Mouse (Mus musculus): Measurements from ENCODE around the gene G430095P16Rik.

G430095P16Rik gene

DNA sequence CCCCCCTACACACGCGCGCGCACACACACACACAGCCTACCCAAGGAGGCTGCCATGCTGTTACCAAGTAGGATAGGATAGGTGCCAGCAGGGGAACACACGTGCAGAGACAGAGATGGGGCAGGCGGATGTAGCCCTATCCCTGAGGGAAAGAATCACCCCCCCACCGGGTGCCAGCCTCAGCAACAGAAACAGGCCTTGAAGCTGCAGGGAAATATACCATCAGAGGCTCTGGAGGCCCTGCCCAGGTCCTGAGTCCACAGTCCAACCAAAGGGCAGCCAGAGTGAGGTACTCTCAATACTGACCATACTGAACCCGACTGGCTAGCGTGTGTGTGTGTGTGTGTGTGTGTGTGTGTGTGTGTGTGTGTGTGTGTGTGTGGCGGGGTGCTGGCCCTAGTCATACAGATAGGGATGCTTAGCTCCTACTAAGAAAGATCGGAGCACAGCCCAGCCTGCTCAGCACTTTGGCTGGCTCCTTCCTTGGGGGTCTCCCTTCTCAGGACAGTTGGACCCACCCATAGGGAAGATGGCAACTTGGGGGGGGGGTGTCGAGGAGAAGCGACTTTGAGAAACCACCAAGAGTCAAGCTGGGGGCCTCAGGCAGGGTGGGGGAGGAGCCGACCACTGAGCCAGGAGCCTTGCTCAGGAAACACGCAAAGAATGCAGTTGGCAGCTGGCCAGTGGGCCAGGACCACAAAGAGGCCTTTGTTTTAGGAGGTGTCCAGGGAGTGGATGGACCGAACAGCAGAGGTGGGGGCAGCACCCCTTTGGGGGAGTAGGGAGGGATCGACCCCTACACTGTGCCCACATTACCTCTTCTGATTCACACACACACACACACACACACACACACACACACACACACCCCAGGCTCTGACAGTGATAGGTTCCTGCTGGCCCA is 21.0 kb downstream of the G430095P16Rik start:
- DNase-seq (ENCODE audit: low spot score) = peak; percentile 74

DNA sequence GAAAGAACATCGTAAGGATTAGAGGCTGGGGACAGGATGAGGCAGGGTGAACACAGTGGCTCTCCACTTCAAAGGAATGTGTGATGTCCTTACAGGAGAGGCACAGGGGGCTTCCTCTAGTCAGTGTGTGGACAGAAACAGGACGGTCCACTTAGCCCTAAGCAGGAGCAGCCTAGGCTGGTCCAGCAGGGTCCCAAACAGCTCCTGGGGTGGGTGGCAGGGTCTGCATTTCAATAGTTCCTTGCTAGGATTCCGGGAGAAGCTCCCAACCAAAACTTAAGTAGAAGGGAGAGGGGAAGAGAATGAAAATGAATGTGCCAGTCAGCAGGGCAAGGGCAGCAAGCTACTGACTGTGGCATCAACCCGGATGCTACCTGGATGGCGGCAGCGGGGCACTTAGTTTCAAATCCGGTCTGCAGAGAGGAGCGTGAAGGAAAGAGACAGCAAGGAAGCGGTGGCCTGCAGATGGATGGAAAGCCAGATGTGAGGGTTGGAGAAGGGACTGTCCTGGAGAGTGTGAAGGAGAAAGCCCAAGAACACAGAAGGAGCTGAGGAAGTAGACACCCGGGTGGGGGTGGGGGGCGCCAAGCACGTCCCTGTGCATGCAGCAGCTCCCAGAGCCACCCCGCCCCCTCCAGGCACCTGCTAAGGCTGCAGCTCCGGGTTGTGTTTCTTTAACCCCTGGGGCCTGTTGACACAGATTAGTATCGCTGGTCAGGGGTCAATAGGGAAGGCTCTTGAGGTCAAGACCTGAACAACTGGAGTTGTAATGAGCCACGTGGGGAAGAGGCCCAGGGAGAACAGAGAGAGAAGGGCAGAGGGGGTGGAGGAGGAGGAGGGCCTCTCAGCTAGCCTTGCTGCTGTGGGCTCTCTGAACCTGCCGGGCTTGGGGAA is 22.5 kb downstream of the G430095P16Rik start:
- DNase-seq (ENCODE audit: low spot score) = peak; percentile 93

DNA sequence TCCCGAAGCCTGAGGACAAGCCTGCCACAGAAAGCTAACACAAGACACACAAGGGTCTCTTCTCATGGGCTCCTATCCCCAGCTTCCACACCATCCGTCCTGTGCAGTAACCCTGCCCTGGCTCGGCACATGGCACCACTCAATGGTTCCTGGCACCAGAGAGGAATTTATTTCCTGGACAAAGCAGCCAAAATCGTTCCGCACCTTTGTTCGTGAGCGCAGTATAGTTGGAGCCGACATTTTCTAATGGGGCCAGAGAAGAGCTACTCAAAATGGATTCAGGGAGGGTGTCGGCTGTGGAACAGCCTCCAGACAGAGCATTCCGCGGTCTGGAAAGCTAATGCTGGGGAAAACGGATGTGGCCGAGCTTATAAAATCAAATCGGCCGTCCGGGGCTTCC is 26.7 kb downstream of the G430095P16Rik start:
- DNase-seq (ENCODE audit: low spot score) = no peak

DNA sequence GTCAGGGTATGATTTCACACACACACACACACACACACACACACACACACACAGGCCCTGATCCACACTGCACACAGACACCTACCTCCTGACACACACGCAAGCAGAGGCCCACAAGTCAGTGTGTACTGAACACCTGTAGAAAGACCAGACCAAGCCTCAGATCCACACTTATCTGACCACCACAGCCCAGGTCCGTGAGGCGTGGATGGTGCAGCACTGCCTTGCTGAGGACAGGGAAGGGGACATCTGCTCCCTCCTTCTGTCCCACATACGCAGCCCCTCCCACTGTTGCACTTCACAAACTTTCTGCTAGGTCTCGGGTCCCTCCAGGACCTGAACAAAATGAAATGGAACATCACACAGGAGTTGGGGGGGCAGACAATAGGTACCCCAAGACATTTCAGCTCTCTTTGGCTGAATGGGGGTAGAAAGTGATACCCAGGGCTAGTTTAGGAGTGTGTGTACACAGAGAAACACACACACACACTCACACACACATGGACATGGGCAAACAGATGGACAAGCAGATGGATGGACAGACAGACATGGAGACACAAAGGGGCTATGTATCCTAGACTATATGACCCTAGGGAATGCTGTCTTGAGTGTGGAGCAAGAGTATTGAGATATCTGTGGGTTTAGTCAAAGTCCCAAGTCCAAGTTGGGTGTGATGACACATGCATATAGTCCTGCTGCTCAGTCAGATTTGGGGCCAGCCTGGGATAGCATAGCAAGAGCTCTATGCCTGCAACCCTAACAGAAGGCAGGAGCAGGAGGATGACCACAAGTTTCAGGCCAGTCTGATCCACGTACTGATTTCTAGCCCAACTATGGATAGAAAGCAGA is 30.2 kb downstream of the G430095P16Rik start:
- DNase-seq (ENCODE audit: low spot score) = no peak

DNA sequence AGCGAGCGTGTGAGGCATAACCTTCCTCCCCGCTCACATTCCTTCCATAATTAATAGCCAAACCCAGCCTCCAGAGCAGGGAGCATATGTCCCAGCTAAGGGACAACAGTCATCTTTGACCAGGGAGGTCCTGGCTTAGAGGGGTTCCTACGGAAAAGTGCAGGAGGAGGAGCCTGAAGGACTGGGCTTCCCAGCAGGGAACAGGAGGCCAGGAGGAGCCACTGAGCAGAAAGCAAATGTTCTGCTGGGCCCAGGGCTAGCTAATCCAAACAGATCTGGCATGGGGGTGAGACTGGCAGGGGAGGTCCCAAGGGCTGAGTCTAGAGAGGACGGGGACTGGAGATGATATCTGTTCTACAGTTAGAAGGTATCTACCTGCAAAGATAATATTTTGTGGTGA is 34.7 kb downstream of the G430095P16Rik start:
- no peak for DNase-seq (ENCODE audit: low spot score)

DNA sequence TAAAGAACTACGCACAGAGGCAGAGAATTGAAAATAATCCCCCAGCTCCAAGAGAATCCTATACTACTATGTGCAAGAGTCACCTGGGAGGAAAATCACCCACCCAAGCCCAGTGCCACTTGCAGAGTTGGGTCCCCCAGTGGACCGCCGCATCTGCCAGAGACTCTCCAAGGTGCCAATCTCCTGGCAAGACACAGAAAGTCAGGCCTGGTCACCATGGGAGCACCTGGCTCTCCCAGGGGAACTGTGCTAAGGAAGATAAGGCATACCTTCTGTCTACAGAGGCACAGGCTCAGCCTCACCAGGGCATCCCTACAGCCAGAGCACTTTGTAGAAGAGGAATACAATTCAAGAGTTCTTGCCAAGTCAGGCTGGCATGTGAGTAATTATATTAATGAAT is 35.5 kb downstream of the G430095P16Rik start:
- no peak for DNase-seq (ENCODE audit: low spot score)

DNA sequence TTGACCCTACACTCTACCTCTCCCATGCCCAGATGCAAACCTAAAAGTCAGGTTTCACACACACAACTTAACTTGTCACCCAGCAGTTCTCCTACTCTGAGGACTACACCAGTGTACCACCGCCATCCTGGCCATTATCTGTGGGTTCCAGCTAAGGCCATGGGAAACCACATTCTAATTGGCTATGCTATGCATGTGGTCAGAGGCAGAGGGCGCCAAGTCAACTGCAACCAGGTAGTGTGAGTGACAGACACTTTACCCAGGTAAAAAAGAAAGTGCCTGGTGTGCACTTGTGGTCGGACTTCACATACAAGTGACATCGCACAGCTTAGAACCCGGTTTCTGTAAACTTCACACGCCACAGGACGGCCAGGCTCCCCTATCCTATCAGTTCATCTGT is 36.3 kb downstream of the G430095P16Rik start:
- DNase-seq (ENCODE audit: low spot score) = no peak

DNA sequence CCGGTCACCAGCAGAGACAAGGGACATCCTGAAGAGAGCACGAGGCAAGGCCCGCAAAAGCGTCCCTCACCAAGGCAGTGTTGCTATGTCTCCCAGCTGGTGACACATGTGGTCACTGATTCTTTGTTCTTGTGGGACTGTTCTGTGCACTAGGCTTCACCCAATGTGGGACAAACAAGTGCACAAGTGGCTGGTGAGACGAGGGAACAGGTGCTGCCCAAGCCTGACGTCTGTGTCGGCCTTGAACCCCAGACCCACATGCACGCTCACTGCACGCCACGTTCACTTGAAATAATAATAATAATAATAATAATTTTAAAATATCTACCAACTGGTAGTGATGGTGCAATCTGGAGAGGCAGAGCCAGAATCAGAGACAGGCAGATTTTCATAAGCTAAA is 36.9 kb downstream of the G430095P16Rik start:
- DNase-seq (ENCODE audit: low spot score) = no peak

DNA sequence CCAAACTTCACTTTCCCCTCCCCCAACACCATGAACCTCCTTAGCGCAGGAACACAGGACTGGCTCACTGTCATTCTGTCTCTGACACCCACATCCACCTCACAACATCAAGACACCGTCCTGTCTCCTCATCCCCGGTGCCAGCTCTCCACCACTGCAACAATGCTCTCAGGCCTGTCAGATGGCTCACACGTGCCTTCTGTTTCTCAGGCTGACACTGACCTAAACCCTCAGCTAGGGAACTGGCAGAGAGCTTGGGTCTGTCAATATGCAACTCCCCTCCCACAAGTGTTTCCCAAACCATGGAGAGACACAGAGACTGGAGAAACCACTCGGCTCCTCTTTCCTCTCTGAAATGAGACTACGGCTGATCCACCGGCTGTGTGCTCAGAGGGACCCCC is 37.6 kb downstream of the G430095P16Rik start:
- DNase-seq (ENCODE audit: low spot score) = no peak

DNA sequence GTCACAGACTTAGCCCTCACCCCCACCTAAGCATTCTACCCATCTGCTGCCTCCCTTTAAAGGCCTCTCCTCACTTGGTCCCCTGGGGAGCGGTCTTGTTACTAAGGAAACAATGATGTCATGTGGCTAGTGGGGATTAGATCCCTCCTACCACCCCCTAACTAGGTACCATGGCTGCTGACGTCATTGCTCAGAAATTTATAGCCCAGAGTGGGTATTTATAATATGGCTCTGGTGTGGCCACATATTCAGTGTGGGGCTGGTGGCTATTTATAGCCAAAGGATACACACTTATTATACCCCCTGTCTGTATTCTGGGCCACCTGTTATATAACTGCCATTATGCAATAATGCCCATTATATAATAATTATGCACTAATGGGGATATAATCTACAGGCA is 38.1 kb downstream of the G430095P16Rik start:
- DNase-seq (ENCODE audit: low spot score) = no peak

DNA sequence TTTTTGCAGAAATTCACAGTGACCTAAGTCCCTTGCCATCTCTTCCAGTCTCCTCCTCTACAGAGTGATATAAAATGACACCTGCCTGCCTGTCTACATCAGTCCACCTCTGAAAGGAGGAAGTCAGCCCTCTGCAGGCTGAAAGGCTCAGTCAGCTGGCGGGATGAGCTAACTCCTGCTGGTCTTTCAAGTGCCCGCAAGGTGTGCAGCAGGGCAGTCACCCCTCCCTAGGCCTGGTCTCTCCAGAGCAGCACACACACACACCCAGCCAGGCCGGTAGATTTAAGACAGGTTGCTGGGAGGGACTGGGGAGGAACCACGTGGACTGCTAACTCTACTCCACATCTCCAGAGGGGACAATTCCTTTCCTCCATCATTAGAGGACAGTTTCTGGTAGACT is 41.3 kb downstream of the G430095P16Rik start:
- no peak for DNase-seq (ENCODE audit: low spot score)

DNA sequence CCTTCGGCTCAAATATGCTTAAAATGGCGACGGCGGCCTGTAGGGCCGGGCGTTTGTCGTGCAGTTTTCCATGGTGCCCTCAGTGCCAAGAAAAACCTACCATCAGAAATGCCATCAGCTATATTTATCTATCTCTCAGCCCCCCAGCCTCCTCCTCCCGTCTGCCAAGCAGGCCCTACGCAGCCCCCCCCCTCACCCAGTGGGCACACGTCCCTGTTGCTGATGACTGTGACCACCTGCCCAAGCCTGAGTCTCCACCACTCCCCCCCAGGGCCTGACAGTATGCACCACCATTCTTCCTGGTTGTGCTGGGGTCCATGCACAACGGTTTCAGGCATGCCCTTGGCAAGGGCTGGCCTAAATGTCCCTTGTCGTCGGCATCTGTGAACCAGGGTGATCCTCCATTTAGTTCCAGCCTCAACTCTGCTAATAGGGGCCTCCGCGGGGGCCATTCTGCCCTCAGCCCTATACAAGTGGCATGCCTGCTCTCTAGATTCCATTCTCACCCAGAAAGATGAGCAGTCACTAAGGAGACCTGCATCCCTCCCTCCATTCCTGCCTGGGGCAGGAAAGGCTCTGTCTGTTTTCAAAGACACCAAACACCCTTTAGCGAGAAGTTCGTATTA is 42.2 kb downstream of the G430095P16Rik start:
- DNase-seq (ENCODE audit: low spot score) = no peak

DNA sequence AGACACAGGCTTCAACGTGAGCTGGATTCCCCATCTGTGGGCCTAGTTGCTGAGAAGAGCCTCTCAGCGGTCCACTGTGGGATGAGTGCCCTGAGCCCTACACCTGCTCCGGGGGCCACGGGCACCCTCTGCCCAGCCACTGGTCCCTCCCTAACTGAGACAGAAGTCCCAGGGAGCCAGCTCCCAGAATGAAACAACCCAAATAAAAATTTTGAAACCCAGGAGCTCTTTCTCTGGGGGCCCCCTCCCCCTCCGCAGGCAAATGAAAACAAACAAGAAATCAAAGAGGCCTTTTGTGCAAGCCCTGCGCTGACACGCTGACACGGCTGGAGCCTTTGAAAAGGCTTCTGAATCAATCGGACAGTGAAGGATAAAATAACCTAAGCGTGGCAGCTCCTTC is 42.8 kb downstream of the G430095P16Rik start:
- DNase-seq (ENCODE audit: low spot score) = no peak

DNA sequence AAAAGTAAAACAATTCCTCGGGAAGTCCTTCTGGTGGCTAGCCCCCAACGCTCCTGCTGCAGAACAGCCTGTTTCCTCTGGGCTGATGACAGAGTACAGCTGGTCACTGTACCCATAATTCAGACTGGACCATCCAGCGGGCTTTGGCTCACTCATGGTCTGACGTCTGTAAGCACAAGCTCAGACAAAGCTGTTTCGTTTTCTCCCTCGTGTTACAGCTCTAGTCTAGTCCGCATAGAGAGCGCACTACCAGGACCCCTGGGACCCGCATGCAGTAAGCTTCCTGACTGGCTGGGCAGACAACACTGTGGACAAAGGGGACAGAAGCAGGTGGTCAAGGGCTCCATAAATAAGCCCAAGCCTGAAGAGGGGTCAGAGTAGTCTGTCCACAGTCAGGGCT is 43.6 kb downstream of the G430095P16Rik start:
- no peak for DNase-seq (ENCODE audit: low spot score)

DNA sequence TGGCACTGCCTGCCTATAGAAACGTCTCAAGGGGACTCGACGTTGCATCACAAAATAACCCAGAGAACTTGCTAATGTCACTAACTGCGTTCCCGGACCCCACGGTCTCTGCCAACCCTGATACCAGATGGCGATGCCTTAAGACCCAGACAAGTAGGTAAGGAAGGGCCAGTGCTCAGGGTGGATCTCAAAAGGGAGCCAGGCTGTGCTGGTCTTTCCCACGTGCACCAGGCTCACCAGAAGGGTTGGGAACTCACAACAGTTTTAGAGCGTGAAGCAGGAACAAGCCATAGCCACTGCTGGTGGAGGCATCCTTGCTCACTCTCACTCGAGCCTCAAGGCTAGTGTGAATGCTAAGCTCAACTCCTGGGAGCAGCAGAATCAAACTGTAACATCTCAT is 44.4 kb downstream of the G430095P16Rik start:
- no peak for DNase-seq (ENCODE audit: low spot score)

DNA sequence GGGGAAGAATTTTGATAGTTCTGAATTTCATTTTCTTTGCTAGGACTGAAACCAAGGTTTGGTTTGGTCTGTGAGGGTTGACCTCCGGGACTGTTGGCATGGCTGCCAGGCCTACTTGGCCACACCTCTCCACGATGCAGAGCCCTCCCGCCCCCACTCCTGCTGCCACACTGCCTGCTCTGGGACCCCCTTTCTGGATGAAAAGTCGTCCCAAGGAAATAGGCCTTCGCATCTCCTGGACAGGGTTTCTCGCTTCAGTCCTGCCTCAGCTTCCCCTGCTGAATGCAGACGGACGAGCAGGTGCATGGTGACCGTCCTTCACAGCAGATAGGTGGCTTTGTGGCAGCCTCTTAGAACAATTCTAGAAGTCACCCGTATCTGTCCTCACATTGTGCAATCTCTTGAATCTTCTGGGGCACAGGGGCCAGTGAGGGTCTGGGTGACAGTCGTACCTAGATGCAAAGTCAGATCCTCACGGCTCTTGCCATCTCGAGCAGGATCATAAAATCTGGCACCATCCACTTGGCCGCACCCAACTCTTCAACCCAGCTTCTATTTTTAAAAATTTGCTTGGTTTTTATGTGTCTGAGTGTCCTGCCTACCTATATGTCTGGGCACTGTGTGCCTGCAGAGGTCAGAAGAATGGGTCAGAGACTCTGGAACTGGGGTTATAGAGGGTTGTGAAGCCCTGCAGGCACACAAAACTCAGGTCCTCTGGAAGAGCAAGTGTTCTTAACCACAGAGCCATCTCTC is 45.7 kb downstream of the G430095P16Rik start:
- DNase-seq (ENCODE audit: low spot score) = no peak

DNA sequence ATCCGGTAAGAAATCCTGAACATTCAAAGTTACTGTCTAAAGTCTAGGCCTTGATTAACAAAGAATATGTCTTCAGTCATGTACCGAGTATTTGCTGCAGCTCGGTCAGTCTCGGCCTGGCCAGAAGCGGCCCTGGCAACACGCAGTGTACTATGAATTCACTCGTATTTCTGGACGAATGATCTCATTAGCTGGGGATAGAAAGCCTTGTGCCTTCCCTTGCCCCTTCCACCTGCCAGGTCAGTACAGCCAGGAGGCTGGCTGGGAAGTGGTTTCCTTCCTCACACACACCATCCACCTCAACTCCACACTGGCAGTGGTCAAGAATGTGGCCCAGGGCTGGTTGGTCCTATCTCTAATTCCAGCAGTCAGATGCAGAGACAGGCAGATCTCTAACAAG is 46.5 kb downstream of the G430095P16Rik start:
- no peak for DNase-seq (ENCODE audit: low spot score)

DNA sequence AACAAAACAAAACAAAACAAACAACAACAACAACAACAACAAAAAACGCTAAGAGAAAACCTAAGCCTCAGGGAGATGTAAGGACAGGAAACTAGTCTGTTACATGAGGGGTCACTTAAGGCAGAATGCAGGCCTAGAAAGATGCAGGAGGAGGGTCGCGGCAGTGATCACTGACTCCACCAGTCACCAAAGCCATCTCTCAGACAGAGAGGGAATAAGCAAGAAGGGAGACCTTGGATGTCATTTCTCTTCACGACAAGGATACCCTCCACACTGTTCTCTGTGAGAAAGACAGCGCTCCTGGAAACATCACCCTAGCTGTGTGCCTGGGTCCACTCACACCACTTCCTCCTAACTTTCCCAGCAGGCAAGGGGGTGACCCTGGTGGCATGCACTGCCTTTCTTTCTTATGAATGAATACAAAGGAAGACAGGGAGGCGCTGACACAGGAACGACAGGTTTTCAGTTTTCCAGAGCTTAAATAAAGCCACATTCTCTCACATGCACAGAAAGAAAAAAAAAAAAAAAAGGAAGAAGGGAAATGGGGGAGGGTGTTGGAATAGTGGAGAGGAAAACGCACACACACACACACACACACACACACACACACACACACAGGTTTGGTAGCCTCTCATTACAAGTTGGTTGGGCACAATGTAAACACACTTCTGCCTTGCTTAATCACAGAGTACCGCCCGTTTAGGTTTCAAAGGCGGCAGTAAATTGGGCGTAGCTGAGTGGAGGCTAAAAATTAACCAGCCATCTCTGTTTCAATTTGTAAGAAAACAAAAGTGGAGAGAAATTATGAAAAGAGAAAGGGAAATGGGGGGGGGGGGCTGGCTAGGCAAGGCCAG is 47.5 kb downstream of the G430095P16Rik start:
- DNase-seq (ENCODE audit: low spot score) = no peak

DNA sequence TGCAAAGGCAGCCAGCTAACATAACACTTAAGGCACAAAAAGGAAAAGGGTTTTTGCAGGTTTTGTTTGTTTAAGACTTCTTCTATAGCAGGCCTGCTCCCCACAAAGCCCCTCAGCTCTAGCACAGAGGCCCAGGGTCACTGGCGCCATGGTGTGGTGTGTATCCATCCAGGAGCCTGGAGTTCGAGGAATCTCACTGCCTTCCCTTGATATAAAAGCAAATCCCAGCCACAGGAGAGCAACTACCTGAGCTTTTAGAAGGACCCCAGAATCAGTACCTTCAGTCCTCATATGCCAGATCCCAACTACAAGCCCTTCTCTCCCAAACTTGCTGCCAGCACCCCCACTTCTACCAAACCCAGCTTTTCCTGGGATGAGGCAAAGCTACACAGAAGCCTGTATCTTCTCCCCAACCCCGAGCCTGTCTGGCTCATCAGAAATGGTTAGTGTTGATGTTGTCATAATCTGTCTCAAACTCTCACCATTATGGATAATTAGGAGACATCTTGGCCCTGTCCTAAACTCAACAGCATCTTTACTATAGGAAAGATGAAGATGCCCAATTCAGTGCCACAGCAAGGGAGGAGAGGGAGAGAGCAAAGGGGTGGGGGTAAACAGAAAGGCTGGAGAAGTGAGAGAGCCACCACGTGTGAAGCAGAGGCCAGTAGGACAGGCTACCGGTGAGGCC is 48.3 kb downstream of the G430095P16Rik start:
- DNase-seq (ENCODE audit: low spot score) = no peak
